Mouse (Mus musculus) forebrain, embryonic 10.5 days (tissue): ENCODE data around the gene Brd3. TPM values are rescaled to one million over a fixed set of nuclear protein-coding genes. Genes with fewer than 3 reads are reported as not detected.
A peak's percentile ranks its signal among the peaks of the same experiment; 100 is the strongest.
"Not testable (repeated sequence)": the region's sequence is repeated elsewhere in the genome, so short reads cannot be mapped to it uniquely, and the experiment has no call there.

Experiments used
- DNase-seq: peaks from one replicate; pipeline ENCODE4 v3.0.0-alpha.2; 2017; ENCODE audit warnings: low spot score; ENCODE audit errors: extremely low spot score
- H3K27ac ChIP-seq: fragments of 300-500 bp; sonication (generic); 2 replicates; pipeline ENCODE4 v1.5.1; 2016; ENCODE audit warnings: mild to moderate bottlenecking
- H3K27me3 ChIP-seq: fragments of 300-500 bp; sonication (generic); 2 replicates; pipeline ENCODE4 v1.6.1; 2016; ENCODE audit warnings: mild to moderate bottlenecking; ENCODE audit not compliant: poor library complexity, severe bottlenecking
- H3K36me3 ChIP-seq: fragments of 300-500 bp; sonication (generic); replicated peaks from 2 replicates; pipeline ENCODE4 v1.6.1; 2016; ENCODE audit warnings: mild to moderate bottlenecking, moderate library complexity
- H3K4me1 ChIP-seq: fragments of 300-500 bp; sonication (generic); 2 replicates; pipeline ENCODE4 v1.6.1; 2016
- H3K4me3 ChIP-seq: fragments of 300-500 bp; sonication (generic); 2 replicates; pipeline ENCODE4 v1.5.1; 2016; ENCODE audit warnings: mild to moderate bottlenecking, moderate library complexity
- H3K9me3 ChIP-seq: fragments of 300-500 bp; sonication (generic); 2 replicates; pipeline ENCODE4 v1.6.1; 2016; ENCODE audit warnings: mild to moderate bottlenecking, moderate library complexity
- WGBS: fragments of 180-500 bp; shearing (Covaris S2); methylation state at CpG from one replicate; pipeline ENCODE4 v1.1.7; 2016; 5-methylcytosine and 5-hydroxymethylcytosine counted together
- polyA plus RNA-seq: library from polyadenylated mRNA; unstranded; fragments of >200 nt; fragmentation: Nextera tagmentation; extraction: Ambion mirVana; gene quantifications from 2 replicates; pipeline ENCODE4 v1.2.1, GENCODE M21; 2016

Brd3 gene
- polyA plus RNA-seq, 1 experiment from 2014 or later: 152 TPM

DNA sequence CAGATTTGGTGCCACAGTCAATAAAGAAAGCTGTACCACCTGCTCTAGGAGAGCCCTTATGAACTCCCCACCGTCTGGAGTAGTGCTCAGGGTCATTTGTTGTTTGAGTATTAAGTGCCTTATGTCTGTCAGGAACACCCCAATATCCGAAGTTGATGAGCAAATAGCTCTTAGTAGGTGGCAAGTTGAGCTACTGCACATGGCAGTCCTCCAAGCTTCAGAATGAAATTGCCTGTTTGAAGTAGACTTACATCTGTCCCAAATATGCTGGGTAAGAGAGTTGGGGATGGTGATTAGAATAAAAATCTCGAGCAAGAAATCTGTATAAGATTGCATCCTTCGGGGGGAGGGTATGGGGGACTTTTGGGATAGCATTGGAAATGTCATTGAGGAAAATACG, 31.9 kb upstream of the Brd3 start:
- Histone ChIP-seq H3K27me3 (no peaks in the 10 kb centered on the region), H3K4me3 (peak overlapping the region; percentile 48; the same call in 1 of the 2 replicates), H3K27ac (peak overlapping the region; percentile 93; the same call in 1 of the 2 replicates), H3K4me1 (peaks cover 23% of the 10 kb centered on the region), H3K36me3 (peaks cover 32% of the 10 kb centered on the region), H3K9me3 (no peaks in the 10 kb centered on the region)
- WGBS: 27% methylated on average over 5 of the region's 5 CpGs
- DNase-seq: no peak

DNA sequence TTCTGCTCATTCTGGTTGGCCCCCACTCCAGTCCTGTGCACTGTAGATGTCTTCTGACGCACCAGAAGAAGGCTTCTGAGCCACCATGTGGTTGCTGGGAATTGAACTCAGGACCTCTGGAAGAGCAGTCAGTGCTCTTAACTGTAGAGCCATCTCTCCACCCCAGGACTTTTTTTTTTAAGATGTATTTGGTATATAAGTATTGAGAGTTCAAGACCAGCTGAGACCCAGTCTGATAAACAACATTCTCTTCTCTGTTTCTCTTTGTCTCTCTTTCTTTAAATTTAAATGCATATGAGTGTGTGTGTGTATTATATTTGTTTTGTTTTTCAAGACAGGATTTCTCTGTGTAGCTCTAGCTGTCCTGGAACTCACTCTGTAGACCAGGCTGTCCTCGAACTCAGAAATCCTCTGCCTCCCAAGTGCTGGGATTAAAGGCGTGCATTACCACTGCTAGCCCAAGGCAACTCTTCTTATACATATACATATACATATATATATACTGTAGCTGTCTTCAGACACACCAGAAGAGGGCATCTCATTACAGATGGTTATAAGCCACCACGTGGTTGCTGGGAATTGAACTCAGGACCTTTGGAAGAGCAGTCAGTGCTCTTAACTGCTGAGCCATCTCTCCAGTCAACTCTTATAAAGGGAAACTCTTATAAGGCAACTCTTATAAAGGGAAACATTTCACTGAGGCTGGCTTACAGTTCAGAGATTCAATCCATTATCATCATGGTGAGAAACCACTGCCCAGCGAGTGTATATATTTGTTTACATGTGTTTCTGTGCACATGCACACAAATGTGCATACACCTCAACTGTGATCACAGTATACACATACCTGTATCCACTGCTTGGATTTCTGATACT, 31.2 kb upstream of the Brd3 start:
- Histone ChIP-seq H3K27ac (0 out of 2 replicates have a peak overlapping the region, but pooled peaks have one; percentile 93), H3K4me3 (peak overlapping the region; percentile 48; the same call in 1 of the 2 replicates)
- 69% methylated on average over 5 of the region's 5 CpGs for WGBS

GRCm38 (mm10) chr2:27518283-27518682, 10.8 kb upstream of the Brd3 start:
- 91% methylated on average over 3 of the region's 3 CpGs for WGBS
- DNase-seq: no peak
- H3K36me3 ChIP-seq: peaks cover 56% of the 10 kb centered on the region
- H3K4me3 ChIP-seq: no peak overlapping the region
- H3K9me3 ChIP-seq: no peaks in the 10 kb centered on the region
- no peak overlapping the region for H3K27ac ChIP-seq
- H3K27me3 ChIP-seq: no peaks in the 10 kb centered on the region
- peaks cover 32% of the 10 kb centered on the region for H3K4me1 ChIP-seq

More for the DNA sequence above, 31.2 kb upstream of the Brd3 start:
- not testable (repeated sequence) for DNase-seq, H3K27me3 ChIP-seq, H3K9me3 ChIP-seq
- H3K36me3 ChIP-seq: peaks cover 37% of the 10 kb centered on the region
- peaks cover 23% of the 10 kb centered on the region for H3K4me1 ChIP-seq

DNA sequence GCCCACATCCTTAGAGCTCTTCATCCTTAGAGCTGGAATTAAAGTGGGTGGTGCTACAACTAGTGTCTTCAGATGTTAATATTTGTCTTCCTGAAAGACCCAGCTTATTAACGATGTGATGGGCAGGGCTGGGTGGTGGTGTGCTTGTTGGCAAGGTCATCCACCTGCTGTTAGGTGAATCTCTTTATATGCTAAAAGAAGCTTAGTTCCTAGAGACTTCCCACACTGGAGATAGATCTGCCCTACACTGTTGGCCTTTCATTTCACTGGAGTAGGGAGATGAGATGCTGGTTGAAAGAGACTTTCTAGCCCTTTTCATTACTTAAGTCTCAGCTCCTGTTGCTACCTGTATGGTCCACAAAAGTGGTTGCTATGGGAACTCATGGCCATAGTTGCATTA, 8.8 kb upstream of the Brd3 start:
- DNase-seq: no peak
- peaks cover 32% of the 10 kb centered on the region for H3K4me1 ChIP-seq

GRCm38 (mm10) chr2:27515341-27516166, 8.1 kb upstream of the Brd3 start:
- H3K9me3 ChIP-seq: peaks cover 6% of the 10 kb centered on the region; the same call in 1 of the 2 replicates
- H3K36me3 ChIP-seq: peaks cover 30% of the 10 kb centered on the region
- under 1% methylated on average over 40 of the region's 40 CpGs for WGBS
- peak overlapping the region; percentile 97 for H3K4me3 ChIP-seq
- H3K4me1 ChIP-seq: peaks cover 32% of the 10 kb centered on the region
- no peak for DNase-seq
- H3K27ac ChIP-seq: peak overlapping the region; percentile 92
- H3K27me3 ChIP-seq: no peaks in the 10 kb centered on the region

More for the DNA sequence above, 8.8 kb upstream of the Brd3 start:
- H3K9me3 ChIP-seq: peaks cover 6% of the 10 kb centered on the region; the same call in 1 of the 2 replicates
- H3K27me3 ChIP-seq: no peaks in the 10 kb centered on the region
- peak overlapping the region; percentile 97 for H3K4me3 ChIP-seq
- H3K27ac ChIP-seq: no peak overlapping the region
- WGBS: 18% methylated on average over 1 of the region's 1 CpGs
- H3K36me3 ChIP-seq: peaks cover 37% of the 10 kb centered on the region

DNA sequence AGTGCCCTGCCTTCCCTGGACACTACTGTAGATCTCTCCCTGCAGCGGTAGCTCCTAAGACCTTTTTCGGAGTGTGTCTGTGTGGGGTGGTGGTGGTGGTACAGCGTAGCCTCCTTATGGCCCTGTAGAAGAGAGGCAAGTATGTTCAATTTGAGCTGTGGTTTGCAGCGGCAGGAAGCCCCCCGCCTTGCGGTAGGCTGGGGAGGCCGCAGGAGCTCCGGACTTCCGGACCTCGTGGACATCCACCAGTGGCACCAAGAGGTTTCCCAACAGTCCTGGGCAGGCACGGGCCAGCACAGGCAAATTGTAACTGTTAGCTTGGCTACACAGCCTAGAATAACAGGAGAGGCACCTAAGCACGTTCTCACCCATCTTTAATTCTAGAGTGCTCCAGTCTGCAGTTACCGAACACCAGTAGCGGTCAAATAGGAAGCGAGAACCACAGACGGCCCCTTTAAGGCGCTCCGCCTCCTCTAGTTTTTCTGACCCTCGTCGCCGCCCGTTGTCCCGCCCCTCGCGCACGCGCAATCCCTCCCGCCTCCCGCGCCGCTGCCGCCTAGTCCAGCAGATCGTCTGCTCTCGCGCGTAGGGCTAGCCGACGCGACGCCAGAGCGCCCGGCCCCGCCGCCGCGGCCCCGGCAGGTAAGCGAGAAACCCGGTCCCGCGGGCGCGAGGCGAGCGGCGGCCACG, 7.3 kb upstream of the Brd3 start, which contains the start of gene Wdr5:
TSS of gene Wdr5 (plus strand) at position 519 of the 690 bp plus-strand sequence.
- peaks cover 32% of the 10 kb centered on the region for H3K4me1 ChIP-seq
- H3K27me3 ChIP-seq: no peaks in the 10 kb centered on the region
- peak within 1 kb of the TSS; percentile 92 for H3K27ac ChIP-seq
- peaks cover 6% of the 10 kb centered on the region; the same call in 1 of the 2 replicates for H3K9me3 ChIP-seq
- peak within 1 kb of the TSS; percentile 97 for H3K4me3 ChIP-seq
- peak; percentile 97 for DNase-seq
- under 1% methylated on average over 55 of the region's 57 CpGs for WGBS
- peaks cover 22% of the 10 kb centered on the region for H3K36me3 ChIP-seq

DNA sequence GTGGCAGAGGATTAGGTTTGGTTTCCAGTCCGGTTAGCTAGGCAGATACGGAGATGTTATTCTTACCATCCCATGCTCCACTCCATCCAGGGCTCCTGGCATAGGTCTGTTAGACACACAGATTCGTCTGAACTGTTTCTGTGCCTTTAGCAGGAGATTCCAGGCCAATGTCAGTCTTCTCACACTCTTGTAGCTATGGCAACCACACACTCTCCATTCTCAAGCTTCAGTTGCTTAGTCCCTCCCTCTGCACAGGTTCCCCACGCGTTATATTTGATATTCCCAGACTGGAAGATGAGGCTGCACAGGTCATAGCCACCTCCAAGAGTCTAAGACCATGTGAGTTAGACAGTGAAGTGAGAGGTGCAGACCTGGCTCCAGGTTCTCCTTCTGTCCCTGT, 6.4 kb upstream of the Brd3 start:
- Histone ChIP-seq H3K4me1 (peaks cover 32% of the 10 kb centered on the region), H3K4me3 (peak overlapping the region; percentile 97), H3K36me3 (peaks cover 13% of the 10 kb centered on the region), H3K27me3 (no peaks in the 10 kb centered on the region), H3K9me3 (peaks cover 6% of the 10 kb centered on the region; the same call in 1 of the 2 replicates), H3K27ac (peak overlapping the region; percentile 92)
- DNase-seq: no peak
- WGBS: 85% methylated on average over 5 of the region's 5 CpGs

GRCm38 (mm10) chr2:27512909-27513308, 5.4 kb upstream of the Brd3 start:
- DNase-seq: no peak
- WGBS: 91% methylated on average over 3 of the region's 3 CpGs
- no peak overlapping the region for H3K27ac ChIP-seq
- peaks cover 6% of the 10 kb centered on the region; the same call in 1 of the 2 replicates for H3K9me3 ChIP-seq
- H3K4me1 ChIP-seq: peaks cover 32% of the 10 kb centered on the region
- no peak overlapping the region for H3K4me3 ChIP-seq
- H3K27me3 ChIP-seq: no peaks in the 10 kb centered on the region
- 0 out of 2 replicates have a peak, but pooled peaks cover 3% of the 10 kb centered on the region for H3K36me3 ChIP-seq

- no peaks in the 10 kb centered on the region for H3K27me3 ChIP-seq
- DNase-seq: no peak
- 96% methylated on average over 7 of the region's 7 CpGs for WGBS
- H3K27ac ChIP-seq: no peak overlapping the region
- no peaks in the 10 kb centered on the region for H3K36me3 ChIP-seq
- peaks cover 15% of the 10 kb centered on the region for H3K4me1 ChIP-seq
- peaks cover 6% of the 10 kb centered on the region; the same call in 1 of the 2 replicates for H3K9me3 ChIP-seq
- H3K4me3 ChIP-seq: no peak overlapping the region
Observed at GRCm38 (mm10) chr2:27510706-27511105, 3.2 kb upstream of the Brd3 start.

GRCm38 (mm10) chr2:27506658-27507057, 804 bp downstream of the Brd3 start:
- H3K27me3 ChIP-seq, DNase-seq, H3K9me3 ChIP-seq, H3K4me3 ChIP-seq, H3K27ac ChIP-seq, H3K36me3 ChIP-seq: not testable (repeated sequence)
- 77% methylated on average over 4 of the region's 4 CpGs for WGBS
- peaks cover 20% of the 10 kb centered on the region for H3K4me1 ChIP-seq

GRCm38 (mm10) chr2:27505539-27505938, 1.9 kb downstream of the Brd3 start:
- Histone ChIP-seq H3K4me1 (peaks cover 20% of the 10 kb centered on the region), H3K27me3 (no peaks in the 10 kb centered on the region), H3K27ac (peak overlapping the region; percentile 27; the same call in 1 of the 2 replicates), H3K4me3 (no peak overlapping the region), H3K36me3 (no peaks in the 10 kb centered on the region), H3K9me3 (no peaks in the 10 kb centered on the region)
- 11% methylated on average over 6 of the region's 6 CpGs for WGBS
- peak; percentile 45 for DNase-seq
